Mouse (Mus musculus) myocyte (in vitro differentiated cells): ENCODE results near the gene Hnf4a.

Experiments
- E2F4 ChIP-seq: IDR thresholded peaks from one replicate; pipeline ENCODE4 v1.6.1; 2011; ENCODE audit warnings: mild to moderate bottlenecking, control low read depth, moderate library complexity; ENCODE audit not compliant: insufficient read depth
- MAX ChIP-seq: IDR thresholded peaks from one replicate; pipeline ENCODE4 v1.6.1; 2011; ENCODE audit warnings: low read depth, mild to moderate bottlenecking, control low read depth
- MYOG ChIP-seq, 3 experiments: IDR thresholded peaks; one replicate each; pipeline ENCODE4 v1.6.1; 2011; ENCODE audit warnings: control low read depth in 2 of 3, low read depth in 2 of 3, mild to moderate bottlenecking in 2 of 3; ENCODE audit not compliant: insufficient read length in 2 of 3, control insufficient read depth in 1 of 3, insufficient read depth in 1 of 3
- SRF ChIP-seq: IDR thresholded peaks from one replicate; pipeline ENCODE4 v1.6.1; 2011; ENCODE audit warnings: low read depth; ENCODE audit not compliant: control insufficient read depth, insufficient read length
- TCF12 ChIP-seq: IDR thresholded peaks from one replicate; pipeline ENCODE4 v1.6.1; 2011; ENCODE audit warnings: mild to moderate bottlenecking, control low read depth; ENCODE audit not compliant: poor library complexity, insufficient read depth, severe bottlenecking

- TF ChIP-seq E2F4 = no peak
- TF ChIP-seq MYOG (IDR thresholded peaks at IDR 0.05; ENCODE audit: control insufficient read depth in 1 of 3, insufficient read depth in 1 of 3, insufficient read length in 2 of 3, low read depth in 2 of 3) = peak; percentile 42 to 93 (median 81)
- TF ChIP-seq MAX = no peak
- no peak for TF ChIP-seq TCF12
- TF ChIP-seq SRF = no peak
Measured at GRCm38 (mm10) chr2:163489725-163490291, 16.8 kb upstream of the Hnf4a start.
